Mouse (Mus musculus) lung, adult 2 months (tissue): ENCODE measurements around the gene Plbd2. TPM values are rescaled to one million over a fixed set of nuclear protein-coding genes. Genes with fewer than 3 reads are reported as not detected.
"Not testable (repeated sequence)": the region's sequence is repeated elsewhere in the genome, so short reads cannot be mapped to it uniquely, and the experiment has no call there.

Experiments used
- DNase-seq: peaks from one replicate; pipeline ENCODE4 v3.0.0; 2022
- H3K4me1 ChIP-seq: fragments of 200-500 bp; 2 replicates; pipeline ENCODE4 v1.6.1; 2011; ENCODE audit warnings: low read length; ENCODE audit not compliant: control insufficient read depth, insufficient read depth
- H3K4me3 ChIP-seq: fragments of 200-500 bp; replicated peaks from 2 replicates; pipeline ENCODE3; 2011; ENCODE audit warnings: low read depth, mild to moderate bottlenecking, control low read depth, low read length; ENCODE audit errors: extremely low read depth
- CTCF ChIP-seq: fragments of 200-500 bp; IDR thresholded peaks from 2 replicates; pipeline ENCODE4 v1.5.1; 2011; ENCODE audit warnings: mild to moderate bottlenecking, low read length, control low read depth; ENCODE audit not compliant: insufficient read depth
- POLR2A ChIP-seq: fragments of 200-500 bp; IDR thresholded peaks from 2 replicates; pipeline ENCODE4 v1.6.1; 2011; ENCODE audit warnings: low read depth, mild to moderate bottlenecking, control low read depth, low read length, borderline replicate concordance; ENCODE audit errors: extremely low read depth
- WGBS: fragments of 180-500 bp; shearing (Covaris S2); methylation state at CpG from one replicate; pipeline ENCODE4 v1.1.7; 2018; 5-methylcytosine and 5-hydroxymethylcytosine counted together
- polyA plus RNA-seq: library from polyadenylated mRNA; depleted of rRNA; stranded (reverse); fragments of >200 nt; gene quantifications from 2 replicates; pipeline ENCODE4 v1.2.3, GENCODE M21; 2012

Gene Plbd2
- polyA plus RNA-seq, 1 experiment, result 40.0 TPM

DNA sequence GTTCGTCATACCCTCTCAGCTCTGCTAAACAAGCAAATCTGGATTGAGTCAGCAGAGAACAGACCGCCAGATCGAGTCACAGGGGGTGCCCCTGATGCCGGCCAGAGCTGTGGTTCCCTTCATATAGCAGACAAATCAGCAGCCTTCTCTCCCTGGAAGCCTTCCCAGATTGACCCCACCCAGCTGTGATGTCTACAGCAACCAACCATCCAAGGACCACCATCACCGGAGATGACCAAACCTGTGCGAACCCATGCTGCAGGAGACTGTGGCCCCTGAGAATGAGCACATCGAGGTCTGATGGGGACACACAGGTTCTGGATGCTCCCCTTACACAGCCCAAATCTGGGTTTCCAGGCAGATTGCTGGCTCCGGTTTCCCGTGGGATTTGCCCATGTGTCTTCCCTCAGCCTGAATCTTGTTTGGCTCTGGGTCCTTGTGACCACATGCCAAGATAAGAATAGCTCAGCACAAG, 1.2 kb downstream of the Plbd2 start:
- WGBS, result 57% methylated on average over 9 of the region's 9 CpGs
- peaks cover 12% of the 10 kb centered on the region for H3K4me1 ChIP-seq
- H3K4me3 ChIP-seq, result no peak overlapping the region
- DNase-seq, result no peak
- TF ChIP-seq CTCF, result no peak
- TF ChIP-seq POLR2A, result no peak

DNA sequence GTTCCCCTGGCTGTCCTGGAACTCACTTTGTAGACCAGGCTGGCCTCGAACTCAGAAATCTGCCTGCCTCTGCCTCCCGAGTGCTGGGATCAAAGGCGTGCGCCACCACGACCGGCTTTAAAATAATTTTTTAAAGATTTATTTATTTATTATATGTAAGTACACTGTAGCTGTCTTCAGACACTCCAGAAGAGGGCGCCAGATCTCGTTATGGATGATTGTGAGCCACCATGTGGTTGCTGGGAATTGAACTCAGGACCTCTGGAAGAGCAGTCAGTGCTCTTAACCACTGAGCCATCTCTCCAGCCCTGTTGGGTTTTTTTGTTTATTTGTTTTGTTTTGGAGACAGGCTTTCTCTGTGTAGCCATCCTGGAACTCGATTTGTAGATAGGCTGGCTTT, 2.8 kb downstream of the Plbd2 start:
- H3K4me1 ChIP-seq, result peaks cover 12% of the 10 kb centered on the region
- H3K4me3 ChIP-seq, DNase-seq: not testable (repeated sequence)
- WGBS, result 84% methylated on average over 9 of the region's 9 CpGs

DNA sequence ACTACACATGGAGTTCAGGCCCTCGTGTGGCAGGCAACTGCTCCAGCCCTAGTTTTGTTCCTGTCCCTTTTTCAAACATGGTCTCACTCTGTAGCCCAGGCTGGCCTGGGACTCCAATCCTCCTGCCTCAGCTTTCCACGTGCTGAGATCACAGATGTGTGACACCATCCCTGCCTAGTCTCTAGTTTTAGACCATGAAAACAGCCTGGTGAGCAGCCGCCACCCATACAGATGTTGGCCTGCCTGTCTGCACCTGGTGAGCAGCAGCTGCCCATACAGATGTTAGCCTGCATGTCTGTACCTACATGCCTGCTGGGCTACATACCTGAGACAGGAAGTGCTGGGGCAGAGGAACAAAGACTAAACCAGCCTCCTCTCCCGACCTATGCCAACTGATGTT, 4.2 kb downstream of the Plbd2 start:
- 81% methylated on average over 4 of the region's 4 CpGs for WGBS
- TF ChIP-seq CTCF (no peak), POLR2A (no peak)
- Histone ChIP-seq H3K4me3 (no peak overlapping the region), H3K4me1 (peaks cover 7% of the 10 kb centered on the region; the same call in 1 of the 2 replicates)
- no peak for DNase-seq

DNA sequence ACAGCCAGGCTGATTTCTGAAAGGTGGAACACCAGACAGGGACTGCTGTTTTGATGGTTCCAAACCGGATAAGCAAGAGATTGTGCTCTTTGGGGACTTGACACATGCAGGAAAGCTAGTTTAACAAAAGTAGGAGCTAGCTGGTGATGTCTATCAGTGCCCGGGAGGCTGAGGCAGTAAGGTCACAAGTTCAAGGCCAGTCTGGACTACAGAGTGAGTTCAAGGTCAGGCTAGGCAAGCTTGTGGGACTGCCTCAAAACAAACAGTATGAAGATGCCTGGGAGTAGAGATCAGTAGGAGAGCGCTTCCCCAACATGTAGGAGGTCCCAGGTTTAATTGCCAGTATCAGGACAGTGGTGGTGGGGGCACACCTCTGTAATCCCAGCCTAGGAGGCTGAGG, 6.4 kb downstream of the Plbd2 start:
- no peak overlapping the region for H3K4me3 ChIP-seq
- 89% methylated on average over 3 of the region's 3 CpGs for WGBS
- DNase-seq, result no peak
- TF ChIP-seq CTCF, result no peak
- no peak for TF ChIP-seq POLR2A
- no peaks in the 10 kb centered on the region for H3K4me1 ChIP-seq

GRCm38 (mm10) chr5:120495703-120496226, 7.7 kb downstream of the Plbd2 start:
- Histone ChIP-seq H3K4me3 (no peak overlapping the region), H3K4me1 (0 out of 2 replicates have a peak, but pooled peaks cover 2% of the 10 kb centered on the region)
- TF ChIP-seq POLR2A (no peak), CTCF (no peak)
- DNase-seq, result no peak
- WGBS, result 87% methylated on average over 13 of the region's 13 CpGs

DNA sequence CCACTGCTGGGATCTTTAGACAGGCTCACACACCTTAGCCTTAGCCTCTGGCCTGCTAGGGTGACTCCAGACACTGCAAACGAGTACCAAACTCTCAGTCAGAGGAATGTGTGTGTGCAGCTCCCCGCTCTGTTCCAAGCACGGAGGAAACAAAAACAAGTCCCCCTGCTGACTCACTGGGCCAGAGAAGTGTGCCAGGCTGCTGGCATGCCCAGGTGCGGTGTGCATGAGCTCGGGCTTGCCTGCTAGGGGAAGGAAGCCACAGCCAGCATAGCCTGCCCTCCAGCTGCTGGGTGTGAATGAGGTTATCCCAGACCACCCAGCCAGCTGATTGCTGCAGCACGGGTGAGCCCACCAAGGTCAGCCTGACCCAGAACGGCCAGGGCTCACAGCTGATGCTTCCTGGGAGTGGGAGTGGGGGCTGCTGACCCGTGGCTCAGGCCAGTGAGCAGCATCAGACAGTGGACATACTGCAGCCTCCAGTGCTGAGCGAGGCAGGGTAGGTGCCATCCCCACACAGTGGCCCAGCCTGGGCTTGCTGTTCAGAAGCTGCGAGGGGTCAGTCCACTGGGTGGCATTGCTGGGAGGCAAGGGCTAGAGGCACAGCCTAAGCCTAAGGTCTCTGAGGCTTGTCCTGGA, 8.2 kb downstream of the Plbd2 start:
- 0 out of 2 replicates have a peak, but pooled peaks cover 3% of the 10 kb centered on the region for H3K4me1 ChIP-seq
- no peak overlapping the region for H3K4me3 ChIP-seq
- TF ChIP-seq CTCF (no peak), POLR2A (no peak)
- 70% methylated on average over 10 of the region's 10 CpGs for WGBS
- DNase-seq, result no peak

GRCm38 (mm10) chr5:120493873-120494395, 9.5 kb downstream of the Plbd2 start:
- WGBS, result 91% methylated on average over 9 of the region's 9 CpGs
- DNase-seq, result no peak
- 0 out of 2 replicates have a peak, but pooled peaks cover 3% of the 10 kb centered on the region for H3K4me1 ChIP-seq
- no peak for TF ChIP-seq POLR2A
- no peak for TF ChIP-seq CTCF
- no peak overlapping the region for H3K4me3 ChIP-seq

DNA sequence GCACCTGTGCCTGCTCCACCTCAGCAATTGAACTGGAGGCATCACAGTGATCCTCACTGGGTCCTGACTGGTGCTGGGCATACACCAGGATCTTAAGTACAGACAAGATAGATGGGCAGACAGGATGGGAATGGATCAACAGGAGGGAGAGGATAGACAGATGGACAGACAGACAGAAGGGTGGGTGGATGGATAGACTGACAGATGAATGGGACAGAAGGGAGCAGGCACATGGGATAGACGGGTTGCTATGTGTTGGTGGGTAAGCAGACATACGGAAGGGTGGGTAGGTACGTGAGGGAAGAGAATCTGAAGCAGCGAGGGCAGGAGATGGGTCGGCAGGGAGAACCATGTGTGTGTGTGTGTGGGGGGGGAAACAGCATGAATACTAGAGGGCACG, 10.0 kb downstream of the Plbd2 start:
- no peak overlapping the region for H3K4me3 ChIP-seq
- H3K4me1 ChIP-seq, result 0 out of 2 replicates have a peak, but pooled peaks cover 3% of the 10 kb centered on the region
- 92% methylated on average over 6 of the region's 6 CpGs for WGBS
- TF ChIP-seq CTCF, result no peak
- no peak for TF ChIP-seq POLR2A
- no peak for DNase-seq

DNA sequence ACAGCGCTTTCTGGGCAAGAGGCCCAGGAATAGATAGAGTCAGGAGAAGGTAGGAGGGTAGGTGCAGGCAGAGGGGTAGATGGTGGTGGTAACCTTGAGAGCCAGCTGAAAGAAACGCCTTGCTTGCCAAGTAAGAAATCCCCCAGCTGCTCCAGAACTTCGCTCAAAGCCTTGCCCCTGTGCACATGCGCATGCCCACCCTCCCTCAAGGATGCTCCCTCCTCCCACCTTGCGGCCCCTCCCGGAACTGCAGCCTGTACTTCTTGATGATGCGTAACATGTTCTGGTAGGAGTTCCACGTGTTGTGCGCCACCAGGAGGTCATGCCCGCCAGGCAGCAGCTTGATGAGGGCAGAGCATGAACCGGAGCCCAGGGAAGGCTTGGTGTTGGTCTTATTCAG, 11.0 kb downstream of the Plbd2 start:
- 0 out of 2 replicates have a peak, but pooled peaks cover 3% of the 10 kb centered on the region for H3K4me1 ChIP-seq
- no peak overlapping the region for H3K4me3 ChIP-seq
- WGBS, result 79% methylated on average over 11 of the region's 11 CpGs
- no peak for TF ChIP-seq CTCF
- DNase-seq, result no peak

- no peak for DNase-seq
- H3K4me3 ChIP-seq, result no peak overlapping the region
- TF ChIP-seq CTCF (no peak), POLR2A (no peak)
- 36% methylated on average over 8 of the region's 8 CpGs for WGBS
- 0 out of 2 replicates have a peak, but pooled peaks cover 3% of the 10 kb centered on the region for H3K4me1 ChIP-seq
Observed at GRCm38 (mm10) chr5:120490679-120491192, 12.7 kb downstream of the Plbd2 start.
